Mouse (Mus musculus): ENCODE measurements around the gene Chd1. TPM values are rescaled to one million over a fixed set of nuclear protein-coding genes. Genes with fewer than 3 reads are reported as not detected.

The Chd1 gene
- total RNA-seq, 2 experiments from 2014 or later, result 35.1 to 47.7 TPM

DNA sequence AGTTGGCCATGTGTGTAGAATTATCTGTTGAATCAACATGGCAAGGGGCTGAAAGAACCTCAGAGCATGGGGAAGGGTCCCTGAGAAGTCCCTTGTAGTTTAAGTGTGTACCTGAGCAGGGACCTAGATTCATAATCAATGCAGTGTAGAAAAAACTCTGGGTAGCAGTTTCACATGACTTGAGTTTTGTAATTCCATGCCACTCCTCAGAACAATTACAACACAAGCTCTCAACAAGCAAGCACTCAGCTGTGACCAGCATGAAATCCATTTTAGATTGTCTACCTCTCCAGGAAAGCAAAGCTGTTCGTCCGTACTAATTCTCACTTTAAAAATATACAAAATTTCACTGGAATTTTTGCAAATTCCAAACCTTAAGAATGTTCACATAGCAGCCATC is 105.2 kb downstream of the Chd1 start:
- DNase-seq, result no peak

DNA sequence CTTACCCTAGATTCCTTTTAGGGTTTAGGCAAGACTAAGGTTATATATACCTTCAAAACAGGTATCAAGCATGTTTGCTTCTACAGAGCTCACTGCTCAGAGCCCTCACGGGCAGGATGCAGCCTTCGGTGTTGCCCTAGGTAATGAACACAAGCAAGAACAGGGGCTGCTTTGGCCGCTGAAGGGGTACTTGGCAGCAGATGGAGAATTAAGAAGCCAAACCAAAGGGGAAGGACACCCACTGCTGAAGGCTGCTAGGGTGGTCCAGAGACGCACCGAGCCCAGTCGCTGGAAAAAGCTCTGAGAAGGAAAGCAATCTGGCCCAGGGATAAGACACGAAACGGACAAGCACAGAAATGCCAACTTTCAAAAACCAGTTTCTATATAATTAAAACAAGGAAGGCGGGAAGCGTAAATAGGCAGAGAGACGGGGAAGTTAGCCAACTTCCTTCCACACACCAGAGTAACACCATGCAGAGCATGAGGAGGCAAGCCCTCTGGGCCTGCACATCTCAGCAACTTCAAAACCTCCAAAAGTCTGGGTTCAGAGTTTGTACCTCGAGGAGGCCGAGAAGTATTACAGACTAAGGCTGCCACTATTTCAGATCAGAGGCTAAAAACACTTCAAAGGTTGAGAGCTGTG is 107.5 kb downstream of the Chd1 start:
- DNase-seq, result no peak

DNA sequence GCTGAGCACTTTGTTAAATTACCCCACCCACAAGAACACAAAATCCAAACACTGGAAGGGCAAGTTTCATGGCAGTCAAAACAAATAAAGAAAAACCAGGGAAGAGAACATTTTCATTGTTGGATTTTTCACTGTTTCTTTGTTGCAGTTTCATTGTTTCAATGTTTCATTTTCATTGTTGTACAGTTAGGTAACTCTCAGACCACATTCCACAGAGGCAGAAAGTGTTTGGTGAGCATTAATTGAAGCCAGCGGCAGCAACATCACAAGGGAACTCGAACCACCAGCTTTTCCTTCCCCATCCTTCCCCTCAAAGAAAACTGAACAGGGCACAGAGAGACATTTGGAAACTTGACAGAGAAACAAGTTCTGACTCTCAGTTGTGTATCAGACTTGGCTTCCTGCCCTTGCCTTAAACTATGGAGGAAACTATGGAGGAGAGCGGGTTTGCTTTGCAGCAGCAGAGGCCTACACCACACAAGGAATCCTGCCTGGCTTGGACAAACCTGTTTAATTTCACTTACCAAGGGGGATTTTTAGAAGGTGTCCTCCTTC is 109.0 kb downstream of the Chd1 start:
- no peak for DNase-seq

DNA sequence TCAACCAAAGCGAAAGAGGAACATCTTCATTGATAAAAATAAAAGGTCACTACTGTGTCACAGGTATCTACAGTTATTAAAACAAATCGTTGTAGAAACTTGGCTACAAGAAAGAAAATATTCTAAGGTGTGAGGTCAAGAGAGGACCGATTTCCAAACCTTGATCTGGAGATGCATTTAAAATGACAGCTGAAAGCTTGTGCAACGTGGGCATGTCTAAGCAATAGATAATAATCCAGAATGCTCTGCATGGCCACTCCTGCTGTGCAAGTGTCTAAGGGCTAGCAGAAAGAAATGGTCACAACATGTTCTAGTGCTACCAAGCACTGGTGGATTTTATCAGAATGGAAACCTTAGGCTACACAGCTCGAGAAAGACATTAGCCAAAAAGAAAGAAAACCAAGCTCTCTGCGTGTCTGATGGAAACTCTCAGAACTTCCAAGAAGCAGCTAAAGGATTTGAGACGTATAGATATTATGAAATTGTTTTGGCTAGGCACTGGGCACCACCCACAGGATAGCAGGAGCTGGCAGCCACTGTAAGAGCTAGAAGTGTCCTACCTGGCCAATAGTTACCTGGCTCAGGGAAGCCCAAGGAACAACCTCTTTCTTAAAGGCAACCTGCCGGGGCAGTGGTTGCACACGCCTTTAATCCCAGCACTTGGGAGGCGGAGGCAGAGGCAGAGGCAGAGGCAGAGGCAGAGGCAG is 110.7 kb downstream of the Chd1 start:
- no peak for DNase-seq

DNA sequence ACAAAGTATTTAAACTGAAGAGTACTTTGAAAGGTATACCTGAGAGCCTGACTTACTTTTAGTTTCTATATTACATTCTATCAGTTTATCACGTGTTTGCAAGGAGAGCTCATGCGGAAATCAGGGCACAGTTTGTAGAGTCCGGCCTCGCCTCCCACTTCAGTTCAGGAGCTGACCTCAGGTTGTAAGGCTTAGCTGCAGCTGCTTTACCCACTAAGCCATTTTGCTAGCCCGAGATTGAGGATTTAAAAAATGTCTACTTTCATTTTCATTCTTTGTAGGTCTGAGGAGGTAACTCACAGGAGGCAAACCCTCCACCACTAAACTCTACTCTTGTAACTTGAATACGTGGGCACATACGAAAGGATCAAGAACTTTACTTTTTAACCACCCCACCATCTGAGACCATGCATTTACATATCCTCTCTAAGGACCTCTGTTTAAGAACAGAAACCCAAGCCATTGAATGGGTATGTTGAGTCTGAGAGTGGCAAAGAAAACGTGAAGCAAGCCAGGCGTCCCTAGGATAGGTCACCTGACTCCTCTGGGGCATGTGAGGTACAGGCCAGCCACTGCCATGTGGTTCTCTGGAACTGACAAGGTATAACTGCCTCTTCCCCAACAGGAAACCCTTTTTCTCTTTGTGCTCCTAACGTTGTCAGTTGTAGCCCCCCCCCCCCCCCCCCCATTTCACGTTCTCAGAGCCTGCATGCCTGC is 111.8 kb downstream of the Chd1 start:
- DNase-seq, result no peak

DNA sequence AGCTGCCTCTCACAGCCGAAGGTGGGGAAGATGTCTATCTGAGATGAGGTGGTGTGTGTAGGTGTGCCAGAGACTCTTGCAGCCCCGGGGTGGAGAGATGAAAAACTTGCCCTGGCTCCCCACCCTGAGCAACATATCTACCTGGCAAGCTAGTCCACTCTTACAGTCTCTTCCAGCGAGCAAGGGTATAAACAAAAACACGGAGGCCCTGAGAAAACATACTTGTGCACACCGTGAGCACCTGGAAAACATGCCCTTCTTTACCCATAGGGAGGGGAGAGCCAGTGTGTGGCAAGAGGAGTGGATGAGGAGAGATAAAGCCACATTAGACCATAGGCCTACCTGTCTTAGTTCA is 112.3 kb downstream of the Chd1 start:
- DNase-seq, result no peak

DNA sequence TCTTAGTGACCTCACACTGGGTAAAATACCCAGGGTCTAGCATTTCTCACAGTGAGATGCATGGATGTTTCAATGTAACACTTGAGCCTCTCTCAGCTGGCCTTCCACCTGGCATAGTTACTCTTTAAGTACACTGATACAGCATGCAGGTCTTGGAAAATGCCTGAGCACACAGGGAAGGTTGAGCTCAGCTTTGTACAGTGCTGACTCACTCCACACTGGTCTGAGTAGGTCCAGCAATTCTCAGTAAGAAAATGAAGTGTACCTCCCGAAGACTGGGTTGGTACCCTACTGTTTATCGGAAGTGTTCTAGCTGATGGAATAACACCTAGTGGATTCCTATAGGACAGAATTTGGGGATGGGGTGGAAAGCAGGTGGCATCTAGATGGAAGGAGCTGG is 112.9 kb downstream of the Chd1 start:
- DNase-seq, result no peak

DNA sequence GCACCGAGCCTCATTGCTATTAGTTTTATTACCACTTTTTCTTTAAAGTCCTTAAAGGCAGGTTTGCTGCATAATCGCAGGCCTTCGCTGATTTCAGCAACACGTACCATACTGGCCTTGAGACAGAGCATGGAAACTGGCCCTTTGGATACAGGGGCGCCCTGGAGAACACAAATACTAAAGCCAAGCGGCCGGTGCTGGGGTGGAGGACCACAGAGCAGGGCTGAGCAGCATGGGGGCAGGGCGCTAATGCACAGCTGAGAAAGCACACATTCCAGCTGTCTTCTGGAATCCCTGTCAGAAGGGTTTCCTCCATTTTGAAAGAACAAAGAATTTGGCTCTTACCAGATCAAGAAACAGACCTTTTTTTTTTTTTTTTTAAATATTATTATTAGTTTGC is 113.6 kb downstream of the Chd1 start:
- DNase-seq, result no peak

DNA sequence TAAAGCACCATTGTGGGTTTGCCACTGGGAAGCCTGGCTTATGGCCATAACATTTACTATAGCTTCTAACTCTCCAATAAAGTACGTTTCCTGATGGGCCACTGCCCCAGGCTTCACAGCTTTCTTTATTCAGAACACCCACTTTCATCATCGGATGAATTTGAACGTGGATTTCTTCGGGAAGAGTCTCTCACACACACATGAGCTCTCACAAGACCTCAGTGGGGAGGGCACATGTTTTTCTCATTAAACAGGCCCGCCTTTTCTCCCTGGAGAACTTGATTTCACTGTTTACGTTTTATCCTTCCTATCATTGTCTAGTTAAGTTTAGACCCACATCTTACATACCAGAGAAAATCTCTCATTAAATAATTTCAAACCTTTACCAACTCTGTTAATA is 115.4 kb downstream of the Chd1 start:
- no peak for DNase-seq

DNA sequence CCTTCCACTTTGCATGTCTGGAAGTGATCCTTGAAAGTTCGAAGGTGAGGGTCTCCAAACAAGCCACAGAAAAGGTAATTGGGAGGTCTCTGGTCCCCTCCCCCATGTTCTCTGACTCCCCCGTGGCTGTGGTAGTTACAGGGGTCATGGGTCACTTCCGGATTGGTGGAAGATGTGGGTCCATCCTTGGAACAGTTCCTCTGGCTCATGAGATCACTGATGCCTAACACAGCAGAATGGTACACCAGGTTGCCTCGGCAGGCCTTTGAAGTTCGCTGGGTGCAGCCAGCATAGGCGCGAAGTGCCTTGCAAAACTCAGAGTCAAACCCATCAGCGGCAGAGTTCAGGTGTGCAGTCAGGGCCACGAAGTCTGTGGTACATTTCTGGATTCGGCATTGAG is 116.0 kb downstream of the Chd1 start:
- no peak for DNase-seq

DNA sequence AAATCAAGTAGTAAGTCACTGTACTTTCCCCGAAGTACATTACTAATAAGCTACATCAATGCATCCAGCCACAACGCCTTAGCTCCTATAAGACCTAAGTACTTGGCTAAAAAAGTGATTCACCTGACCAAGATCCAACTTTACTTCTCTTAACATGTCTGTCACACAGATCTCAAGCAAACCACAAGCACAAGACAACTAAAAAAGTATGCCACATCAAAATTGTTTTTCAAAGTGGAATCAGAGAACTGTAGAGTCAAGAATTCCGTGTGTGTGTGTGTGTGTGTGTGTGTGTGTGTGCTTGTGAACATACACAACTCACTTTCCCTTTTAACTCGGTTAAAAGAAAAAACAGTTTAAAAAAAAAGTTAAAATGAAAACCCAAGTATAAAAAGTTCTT is 116.9 kb downstream of the Chd1 start:
- DNase-seq, result no peak

Other genes starting within 250 kb of the Chd1 start
- 100 to 1,000 TPM; 172 to 189 TPM for gene Psmb1, start 205.2 kb upstream of the Chd1 start, total RNA-seq (2021)
- gene Tbp, start 205.1 kb upstream of the Chd1 start, total RNA-seq (2021), result 10 to 100 TPM; 24.5 to 27.7 TPM
- gene Pdcd2, start 177.7 kb upstream of the Chd1 start, total RNA-seq (2021), result 10 to 100 TPM; 33.2 to 34.6 TPM
- 1 to 10 TPM; 4.1 to 4.6 TPM for gene Prdm9, start 140.6 kb upstream of the Chd1 start, total RNA-seq (2021)
- gene Rgmb, start 126.1 kb downstream of the Chd1 start, total RNA-seq (2021), result 10 to 100 TPM; 16.0 to 19.3 TPM

Data from adrenal gland, postnatal 36 days (tissue).